Mouse (Mus musculus) left cerebral cortex, postnatal 10 days (tissue): ENCODE data around the gene Cfap77. TPM values are rescaled to one million over a fixed set of nuclear protein-coding genes. Genes with fewer than 3 reads are reported as not detected.
"Not testable (repeated sequence)": the region's sequence is repeated elsewhere in the genome, so short reads cannot be mapped to it uniquely, and the experiment has no call there.

Experiments used
- DNase-seq, 2 experiments: peaks; one replicate each; pipeline ENCODE4 v3.0.0; 2021 to 2022; ENCODE audit warnings: low spot score in 2 of 2, mixed read lengths in 1 of 2; ENCODE audit errors: extremely low spot score in 1 of 2
- intact Hi-C: fragments of 180-260 bp; cut with DNase I; formaldehyde crosslinking; loops from one replicate; pipeline ENCODE4 v1.15.1; 2025
- total RNA-seq, 2 experiments: library from RNA; stranded (reverse); gene quantifications; 2 replicates each; pipeline ENCODE4 v1.2.3; 2021

Cfap77 gene
- total RNA-seq, result 1 to 10 TPM in 1 of 2 experiments, under 1 TPM in 1; 0.91 to 1.1 TPM

GRCm38 (mm10) chr2:29054991-29055390 is at the start of gene Cfap77:
TSS of gene Cfap77 (minus strand) at chr2:29055066.
- DNase-seq, result peak; percentile 34 to 61
- intact Hi-C loops, result no loop called here

GRCm38 (mm10) chr2:29102416-29103377 is 47.8 kb upstream of the Cfap77 start:
- intact Hi-C loops, DNase-seq: not testable (repeated sequence)

- DNase-seq, result no peak
- intact Hi-C loops, result no loop called here
Observed at GRCm38 (mm10) chr2:29100822-29101534, 46.1 kb upstream of the Cfap77 start.

- intact Hi-C loops, result no loop called here
- DNase-seq, result no peak
Observed at GRCm38 (mm10) chr2:29099646-29100045, 44.8 kb upstream of the Cfap77 start.

- DNase-seq, result no peak
- intact Hi-C loops, result no loop called here
Observed at GRCm38 (mm10) chr2:29098786-29099185, 43.9 kb upstream of the Cfap77 start.

- DNase-seq, result not testable (repeated sequence)
Observed at GRCm38 (mm10) chr2:29097955-29098354, 43.1 kb upstream of the Cfap77 start.

GRCm38 (mm10) chr2:29097465-29097864 is 42.6 kb upstream of the Cfap77 start:
- intact Hi-C loops, result no loop called here

More at GRCm38 (mm10) chr2:29097955-29098354, 43.1 kb upstream of the Cfap77 start:
- intact Hi-C loops, result not testable (repeated sequence)

GRCm38 (mm10) chr2:29096751-29097150 is 41.9 kb upstream of the Cfap77 start:
- intact Hi-C loops, result no loop called here
- no peak for DNase-seq

More at GRCm38 (mm10) chr2:29097465-29097864, 42.6 kb upstream of the Cfap77 start:
- no peak for DNase-seq

- intact Hi-C loops, result no loop called here
- DNase-seq, result no peak
Observed at GRCm38 (mm10) chr2:29095674-29096073, 40.8 kb upstream of the Cfap77 start.

GRCm38 (mm10) chr2:29089276-29089675 is 34.4 kb upstream of the Cfap77 start:
- intact Hi-C loops, DNase-seq: not testable (repeated sequence)

GRCm38 (mm10) chr2:29086026-29086425 is 31.2 kb upstream of the Cfap77 start:
- intact Hi-C loops, result no loop called here
- no peak for DNase-seq

GRCm38 (mm10) chr2:29081965-29082364 is 27.1 kb upstream of the Cfap77 start:
- no peak for DNase-seq
- intact Hi-C loops, result no loop called here

GRCm38 (mm10) chr2:29076226-29076625 is 21.4 kb upstream of the Cfap77 start:
- intact Hi-C loops, result no loop called here
- DNase-seq, result no peak

- intact Hi-C loops, result no loop called here
Observed at GRCm38 (mm10) chr2:29075331-29076070, 20.6 kb upstream of the Cfap77 start.

GRCm38 (mm10) chr2:29074676-29075075 is 19.8 kb upstream of the Cfap77 start:
- no peak for DNase-seq
- intact Hi-C loops, result no loop called here

More at GRCm38 (mm10) chr2:29075331-29076070, 20.6 kb upstream of the Cfap77 start:
- no peak for DNase-seq

GRCm38 (mm10) chr2:29066410-29066809 is 11.5 kb upstream of the Cfap77 start:
- DNase-seq, result peak in 1 of 2 experiments; percentile 29
- intact Hi-C loops, result no loop called here

- no peak for DNase-seq
- intact Hi-C loops, result no loop called here
Observed at GRCm38 (mm10) chr2:29065796-29066195, 10.9 kb upstream of the Cfap77 start.

GRCm38 (mm10) chr2:29060135-29060597 is 5.3 kb upstream of the Cfap77 start, which contains the start of gene Ttf1:
TSS of gene Ttf1 (plus strand) at chr2:29060262.
- peak; percentile 92 to 93 for DNase-seq
- intact Hi-C loops, result no loop called here

- DNase-seq, result peak in 1 of 2 experiments; percentile 22
- intact Hi-C loops, result no loop called here
Observed at GRCm38 (mm10) chr2:29054545-29054935, 326 bp downstream of the Cfap77 start.
